Mouse (Mus musculus) limb, embryonic 12.5 days (tissue): ENCODE results near the gene Setd7. TPM values are rescaled to one million over a fixed set of nuclear protein-coding genes. Genes with fewer than 3 reads are reported as not detected.

Experiments
- ATAC-seq: fragments of 200-750 bp; cut with Nextera tagmentation; 2 replicates; pipeline ENCODE4 v1.8.0; 2017; ENCODE audit warnings: low read depth, moderate TSS enrichment; ENCODE audit not compliant: insufficient number of reproducible peaks, insufficient read depth, low FRiP score, low TSS enrichment
- H3K27ac ChIP-seq: fragments of 300-500 bp; sonication (generic); 2 replicates; pipeline ENCODE4 v1.5.1; 2016; ENCODE audit warnings: mild to moderate bottlenecking, moderate library complexity
- H3K27me3 ChIP-seq: fragments of 300-500 bp; sonication (generic); 2 replicates; pipeline ENCODE4 v1.6.1; 2016; ENCODE audit warnings: mild to moderate bottlenecking, moderate library complexity
- H3K36me3 ChIP-seq: fragments of 300-500 bp; sonication (generic); 2 replicates; pipeline ENCODE4 v1.6.1; 2016; ENCODE audit warnings: mild to moderate bottlenecking, moderate library complexity
- H3K4me1 ChIP-seq: fragments of 300-500 bp; sonication (generic); replicated peaks from 2 replicates; pipeline ENCODE4 v1.6.1; 2016
- H3K4me2 ChIP-seq: fragments of 300-500 bp; sonication (generic); 2 replicates; pipeline ENCODE4 v1.6.1; 2016; ENCODE audit warnings: mild to moderate bottlenecking, moderate library complexity
- H3K4me3 ChIP-seq: fragments of 300-500 bp; sonication (generic); replicated peaks from 2 replicates; pipeline ENCODE4 v1.5.1; 2016; ENCODE audit warnings: mild to moderate bottlenecking
- H3K9ac ChIP-seq: fragments of 300-500 bp; sonication (generic); replicated peaks from 2 replicates; pipeline ENCODE4 v1.6.1; 2016; ENCODE audit warnings: mild to moderate bottlenecking, moderate library complexity
- H3K9me3 ChIP-seq: fragments of 300-500 bp; sonication (generic); 2 replicates; pipeline ENCODE4 v1.6.1; 2016; ENCODE audit warnings: mild to moderate bottlenecking, moderate library complexity
- WGBS: fragments of 180-500 bp; shearing (Covaris S2); methylation state at CpG from one replicate; pipeline ENCODE4 v1.1.7; 2016; 5-methylcytosine and 5-hydroxymethylcytosine counted together
- polyA plus RNA-seq: library from polyadenylated mRNA; unstranded; fragments of >200 nt; fragmentation: Nextera tagmentation; extraction: Ambion mirVana; gene quantifications from 2 replicates; pipeline ENCODE4 v1.2.1, GENCODE M21; 2016

Setd7 gene
- polyA plus RNA-seq, 1 experiment from 2014 or later: 5.2 TPM

DNA sequence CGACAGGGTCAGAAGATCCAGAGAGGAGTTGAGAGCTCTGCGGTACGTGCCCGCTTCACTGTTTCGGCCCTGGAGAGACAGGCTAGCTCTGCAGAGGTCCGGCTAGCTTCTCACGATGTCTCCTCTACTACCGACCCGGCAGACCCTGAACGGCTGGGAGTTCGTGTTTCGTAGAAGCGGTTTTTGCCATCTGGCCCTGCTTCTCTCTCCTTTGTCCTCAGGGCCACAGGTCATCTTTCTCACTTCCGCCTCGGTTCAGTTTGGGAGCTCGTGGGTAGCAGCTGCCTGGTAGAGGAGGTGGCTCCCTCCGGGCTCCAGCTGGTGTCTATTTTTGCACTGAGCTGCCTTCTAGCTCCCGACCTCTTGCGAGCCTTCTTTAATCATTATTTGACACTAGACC, 55.2 kb downstream of the Setd7 start:
- WGBS: 73% methylated on average over 19 of the region's 19 CpGs
- no peak for ATAC-seq
- Histone ChIP-seq H3K27me3 (no peaks in the 10 kb centered on the region), H3K4me3 (no peak overlapping the region), H3K36me3 (no peaks in the 10 kb centered on the region), H3K27ac (no peak overlapping the region), H3K9ac (no peak overlapping the region), H3K4me2 (no peak overlapping the region), H3K4me1 (no peaks in the 10 kb centered on the region), H3K9me3 (no peaks in the 10 kb centered on the region)

DNA sequence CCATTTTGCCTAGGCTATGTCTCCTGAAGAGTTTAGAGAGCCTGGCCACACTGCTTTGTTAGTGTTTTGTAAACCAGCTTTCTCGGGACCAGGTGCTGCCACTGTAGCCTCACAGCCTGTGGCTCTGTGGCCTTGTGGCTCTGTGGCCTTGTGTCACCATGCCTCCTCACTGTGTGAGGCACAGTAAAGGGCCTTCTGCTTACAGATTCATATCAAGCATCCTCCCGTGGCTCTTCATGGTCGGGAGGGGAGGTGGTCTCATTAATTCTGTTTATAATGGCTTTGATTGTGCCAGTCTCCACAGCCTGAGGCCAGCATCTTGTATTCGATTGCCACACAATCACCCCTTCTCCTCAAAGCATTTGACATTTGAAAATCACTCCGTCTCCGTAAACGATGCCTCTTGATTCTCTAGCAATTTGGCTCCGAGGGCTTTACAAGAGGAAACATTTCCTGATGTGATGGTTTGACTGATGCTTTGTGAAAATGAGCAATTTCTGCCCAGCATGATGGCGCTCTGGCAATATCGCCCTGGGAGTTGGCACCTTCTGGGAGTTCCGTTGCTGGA, 56.2 kb downstream of the Setd7 start:
- 74% methylated on average over 11 of the region's 11 CpGs for WGBS
- Histone ChIP-seq H3K9me3 (no peaks in the 10 kb centered on the region), H3K9ac (no peak overlapping the region), H3K4me1 (no peaks in the 10 kb centered on the region), H3K4me2 (no peak overlapping the region), H3K27ac (no peak overlapping the region), H3K27me3 (no peaks in the 10 kb centered on the region), H3K36me3 (no peaks in the 10 kb centered on the region), H3K4me3 (no peak overlapping the region)
- no peak for ATAC-seq

DNA sequence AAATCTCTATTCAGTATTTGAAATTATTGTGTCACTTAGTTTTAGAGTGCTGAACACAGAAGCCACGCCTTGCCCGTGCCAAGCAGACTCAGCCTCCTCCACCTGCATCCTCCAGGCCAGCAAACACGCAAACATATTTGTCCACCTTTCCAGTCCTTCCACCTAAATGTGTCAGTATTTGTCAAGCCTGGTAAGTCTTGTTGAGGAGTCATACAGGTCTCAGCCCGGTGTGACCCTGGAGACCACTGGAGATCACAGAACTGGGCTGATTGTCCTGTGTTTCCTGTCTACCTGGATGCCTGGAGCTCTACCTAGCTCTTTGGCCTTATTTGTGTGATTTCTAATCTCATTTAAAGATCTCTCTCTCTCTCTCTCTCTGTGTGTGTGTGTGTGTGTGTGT, 60.8 kb downstream of the Setd7 start:
- ATAC-seq: no peak

DNA sequence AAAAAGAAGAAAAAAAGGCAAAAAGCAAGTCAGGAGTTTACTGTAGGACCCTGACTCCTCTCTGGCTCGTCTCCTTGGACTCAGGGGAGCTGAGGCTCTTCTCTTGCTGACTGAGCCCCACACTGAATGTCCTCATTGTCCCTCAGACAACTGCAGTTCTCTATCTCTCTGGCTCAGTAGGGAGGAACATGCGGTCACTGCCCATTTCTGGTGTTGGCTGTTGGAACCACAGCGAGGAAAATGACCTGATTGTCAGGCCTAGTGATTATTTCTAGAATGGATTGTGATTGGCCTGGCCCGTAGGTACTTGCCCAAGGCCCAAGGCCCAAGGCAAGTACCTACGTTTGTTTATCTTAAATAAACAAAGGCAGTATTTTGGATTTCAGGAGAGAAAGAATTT, 62.0 kb downstream of the Setd7 start:
- Histone ChIP-seq H3K27ac (no peak overlapping the region), H3K27me3 (no peaks in the 10 kb centered on the region), H3K9ac (no peak overlapping the region), H3K9me3 (no peaks in the 10 kb centered on the region), H3K4me3 (no peak overlapping the region), H3K4me2 (no peak overlapping the region), H3K36me3 (peaks cover 24% of the 10 kb centered on the region), H3K4me1 (no peaks in the 10 kb centered on the region)
- 83% methylated on average over 5 of the region's 5 CpGs for WGBS
- ATAC-seq: no peak

More for the DNA sequence above, 60.8 kb downstream of the Setd7 start:
- Histone ChIP-seq H3K4me1 (no peaks in the 10 kb centered on the region), H3K9ac (no peak overlapping the region), H3K9me3 (no peaks in the 10 kb centered on the region), H3K4me2 (no peak overlapping the region), H3K36me3 (peaks cover 17% of the 10 kb centered on the region), H3K27ac (no peak overlapping the region), H3K27me3 (no peaks in the 10 kb centered on the region), H3K4me3 (no peak overlapping the region)
- 90% methylated on average over 4 of the region's 4 CpGs for WGBS

DNA sequence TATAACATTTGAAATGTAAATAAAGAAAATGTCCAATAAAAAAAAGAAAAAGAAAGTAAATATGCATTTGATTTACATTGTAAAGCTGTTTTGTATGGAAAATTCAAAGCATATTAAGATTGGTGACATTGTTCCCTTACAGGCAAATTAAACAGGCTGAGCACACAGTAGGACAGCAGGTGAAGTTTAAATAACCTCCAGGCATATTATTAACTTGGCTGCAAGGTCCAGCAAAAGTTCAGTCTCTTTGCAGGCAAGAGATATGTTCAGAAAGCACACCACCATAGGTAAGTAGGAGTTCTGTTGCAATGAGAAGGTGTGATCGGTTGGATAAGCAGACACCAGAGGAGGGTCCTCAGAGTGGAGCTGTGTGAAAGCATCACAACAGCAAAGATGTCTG, 62.7 kb downstream of the Setd7 start:
- H3K9ac ChIP-seq: no peak overlapping the region
- WGBS: 85% methylated on average over 1 of the region's 1 CpGs
- no peak overlapping the region for H3K4me2 ChIP-seq
- H3K4me1 ChIP-seq: no peaks in the 10 kb centered on the region
- no peak overlapping the region for H3K4me3 ChIP-seq
- no peak overlapping the region for H3K27ac ChIP-seq
- H3K9me3 ChIP-seq: no peaks in the 10 kb centered on the region
- H3K36me3 ChIP-seq: peaks cover 31% of the 10 kb centered on the region
- H3K27me3 ChIP-seq: no peaks in the 10 kb centered on the region
- no peak for ATAC-seq

DNA sequence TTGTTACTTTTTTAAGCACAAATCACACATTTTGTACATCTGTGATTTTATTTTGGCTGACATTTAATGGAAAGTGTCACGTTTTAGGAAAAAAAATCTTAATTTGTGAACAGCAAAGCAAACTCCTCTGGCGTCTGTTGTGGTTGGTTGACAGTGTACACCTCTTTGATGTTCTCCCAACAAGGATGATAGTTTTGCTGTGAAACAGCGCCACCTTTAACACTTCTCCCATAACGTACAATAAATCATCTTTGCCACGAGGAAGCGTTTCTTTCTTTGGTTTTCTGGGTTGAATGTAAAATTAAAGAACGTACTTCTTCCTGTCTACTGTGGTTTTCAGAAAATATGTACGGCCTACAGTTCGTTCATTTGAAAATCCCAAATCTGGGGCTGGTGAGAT, 65.0 kb downstream of the Setd7 start:
- Histone ChIP-seq H3K9ac (no peak overlapping the region), H3K36me3 (peaks cover 36% of the 10 kb centered on the region), H3K4me2 (no peak overlapping the region), H3K27ac (no peak overlapping the region), H3K9me3 (no peaks in the 10 kb centered on the region), H3K4me1 (no peaks in the 10 kb centered on the region), H3K27me3 (no peaks in the 10 kb centered on the region), H3K4me3 (no peak overlapping the region)
- 90% methylated on average over 9 of the region's 9 CpGs for WGBS
- ATAC-seq: no peak

DNA sequence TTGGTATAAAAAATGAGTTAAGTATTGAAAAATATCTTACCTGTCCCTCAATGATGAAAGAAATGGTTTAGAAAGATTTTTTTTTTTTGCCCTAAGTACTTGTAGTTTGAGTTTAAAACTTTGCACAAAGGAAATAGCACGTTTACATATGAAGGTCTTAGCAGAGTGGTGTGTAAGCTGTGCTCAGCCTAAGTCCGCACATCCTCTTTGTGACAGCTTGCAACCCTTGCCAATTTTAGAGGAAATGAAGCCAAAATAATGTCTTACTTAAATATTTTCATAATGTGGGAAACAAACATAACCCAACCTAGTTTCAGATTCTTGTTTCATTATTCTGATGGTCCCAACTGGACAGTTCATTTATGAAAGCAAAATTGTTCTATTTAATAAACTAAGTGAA, 66.2 kb downstream of the Setd7 start:
- H3K9ac ChIP-seq: no peak overlapping the region
- H3K27me3 ChIP-seq: no peaks in the 10 kb centered on the region
- no peaks in the 10 kb centered on the region for H3K4me1 ChIP-seq
- no peak overlapping the region for H3K4me2 ChIP-seq
- no peak for ATAC-seq
- WGBS: 86% methylated on average over 2 of the region's 2 CpGs
- H3K36me3 ChIP-seq: peaks cover 36% of the 10 kb centered on the region
- no peak overlapping the region for H3K4me3 ChIP-seq
- no peak overlapping the region for H3K27ac ChIP-seq
- no peaks in the 10 kb centered on the region for H3K9me3 ChIP-seq

DNA sequence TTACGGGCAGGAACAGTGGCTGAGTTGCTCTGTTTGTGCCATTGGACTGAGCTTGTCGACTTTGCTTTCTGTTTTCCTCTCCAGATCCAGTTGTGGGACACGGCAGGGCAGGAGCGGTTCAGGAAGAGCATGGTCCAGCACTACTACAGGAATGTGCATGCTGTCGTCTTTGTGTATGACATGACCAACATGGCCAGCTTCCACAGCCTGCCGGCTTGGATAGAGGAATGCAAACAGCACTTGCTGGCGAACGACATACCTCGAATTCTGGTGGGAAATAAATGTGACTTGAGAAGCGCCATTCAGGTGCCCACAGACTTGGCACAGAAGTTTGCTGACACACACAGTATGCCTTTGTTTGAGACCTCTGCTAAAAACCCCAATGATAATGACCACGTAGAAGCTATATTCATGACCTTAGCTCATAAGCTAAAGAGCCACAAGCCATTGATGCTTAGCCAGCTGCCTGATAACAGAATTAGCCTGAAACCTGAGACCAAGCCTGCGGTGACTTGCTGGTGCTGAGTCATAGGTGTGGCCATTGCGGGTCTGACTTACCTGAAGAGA, 67.3 kb downstream of the Setd7 start:
- 88% methylated on average over 13 of the region's 13 CpGs for WGBS
- Histone ChIP-seq H3K9me3 (no peaks in the 10 kb centered on the region), H3K36me3 (peaks cover 36% of the 10 kb centered on the region), H3K9ac (no peak overlapping the region), H3K27me3 (no peaks in the 10 kb centered on the region), H3K27ac (no peak overlapping the region), H3K4me1 (no peaks in the 10 kb centered on the region), H3K4me3 (no peak overlapping the region), H3K4me2 (no peak overlapping the region)
- no peak for ATAC-seq

DNA sequence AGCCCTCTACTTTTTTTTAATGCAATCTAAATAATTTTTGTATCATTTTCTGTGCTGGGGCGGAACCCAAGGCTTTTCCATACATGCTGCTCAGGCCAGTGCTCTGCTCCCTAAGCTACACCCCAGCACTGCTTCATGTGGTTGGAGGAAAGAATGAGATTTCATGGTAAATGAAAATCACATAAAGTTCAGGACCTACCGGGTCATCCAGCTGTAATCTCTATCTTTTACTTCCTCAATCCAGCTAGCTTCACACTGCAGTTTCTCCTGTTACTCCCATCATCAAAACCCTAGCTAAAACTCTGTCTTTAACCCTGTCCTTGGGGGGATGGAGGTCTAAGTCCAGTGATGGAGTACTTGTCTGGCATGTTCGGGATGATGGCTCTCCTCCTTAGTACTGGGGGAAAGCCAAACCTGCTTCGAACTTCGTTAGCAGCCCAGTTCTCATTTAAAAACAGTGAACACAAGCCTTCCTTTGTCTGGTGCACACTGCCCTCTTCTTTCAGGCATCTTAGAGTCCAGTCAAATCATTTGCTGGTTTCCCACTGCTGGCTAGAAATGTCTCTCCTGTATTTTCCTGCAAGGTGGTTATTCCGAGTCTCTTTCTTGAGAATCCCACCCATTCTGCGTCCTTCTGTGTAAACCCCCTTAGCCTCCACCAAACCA, 70.5 kb downstream of the Setd7 start:
- ATAC-seq: no peak
- no peak overlapping the region for H3K9ac ChIP-seq
- H3K36me3 ChIP-seq: peaks cover 28% of the 10 kb centered on the region
- H3K4me2 ChIP-seq: no peak overlapping the region
- H3K9me3 ChIP-seq: no peaks in the 10 kb centered on the region
- H3K27me3 ChIP-seq: no peaks in the 10 kb centered on the region
- H3K4me3 ChIP-seq: no peak overlapping the region
- peaks cover 8% of the 10 kb centered on the region for H3K4me1 ChIP-seq
- H3K27ac ChIP-seq: peak overlapping the region; percentile 62
- WGBS: 84% methylated on average over 7 of the region's 7 CpGs

DNA sequence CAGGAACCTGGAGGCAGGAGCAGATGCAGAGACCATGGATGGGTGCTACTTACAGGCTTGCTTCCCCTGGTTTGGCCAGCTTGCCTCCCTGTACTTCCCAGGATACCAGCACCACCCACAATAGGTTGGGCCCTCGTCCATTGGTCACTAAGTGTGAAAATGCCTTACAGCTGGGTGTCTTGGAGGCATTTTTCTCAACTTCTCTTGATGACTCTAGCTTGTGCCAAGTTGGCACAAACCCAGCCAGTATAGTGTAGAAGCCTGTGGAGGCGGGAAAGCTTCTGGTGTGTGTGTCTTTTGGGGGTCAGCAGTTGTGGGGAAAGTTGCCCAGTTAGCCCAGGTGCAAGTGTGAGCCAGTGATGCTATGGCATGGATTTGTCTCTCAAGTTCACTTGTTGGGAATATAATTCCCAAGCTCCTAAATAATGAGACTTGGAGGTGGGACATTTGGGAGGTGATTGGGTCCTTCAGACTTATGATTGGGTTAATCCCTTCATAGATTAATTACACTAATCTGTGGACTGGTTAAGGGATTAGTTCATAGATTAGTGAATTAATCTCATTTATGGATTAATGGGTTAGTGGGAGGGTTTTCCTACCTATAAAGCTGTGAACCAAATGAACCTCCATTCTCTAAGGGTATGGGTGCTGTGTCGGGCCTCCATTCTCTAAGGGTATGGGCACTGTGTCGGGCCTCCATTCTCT, 74.0 kb downstream of the Setd7 start:
- no peaks in the 10 kb centered on the region for H3K9me3 ChIP-seq
- H3K4me3 ChIP-seq: no peak overlapping the region
- no peak for ATAC-seq
- no peaks in the 10 kb centered on the region for H3K27me3 ChIP-seq
- no peak overlapping the region for H3K27ac ChIP-seq
- H3K9ac ChIP-seq: no peak overlapping the region
- 94% methylated on average over 4 of the region's 4 CpGs for WGBS
- no peak overlapping the region for H3K4me2 ChIP-seq
- H3K36me3 ChIP-seq: peaks cover 5% of the 10 kb centered on the region; the same call in 1 of the 2 replicates
- peaks cover 21% of the 10 kb centered on the region for H3K4me1 ChIP-seq

DNA sequence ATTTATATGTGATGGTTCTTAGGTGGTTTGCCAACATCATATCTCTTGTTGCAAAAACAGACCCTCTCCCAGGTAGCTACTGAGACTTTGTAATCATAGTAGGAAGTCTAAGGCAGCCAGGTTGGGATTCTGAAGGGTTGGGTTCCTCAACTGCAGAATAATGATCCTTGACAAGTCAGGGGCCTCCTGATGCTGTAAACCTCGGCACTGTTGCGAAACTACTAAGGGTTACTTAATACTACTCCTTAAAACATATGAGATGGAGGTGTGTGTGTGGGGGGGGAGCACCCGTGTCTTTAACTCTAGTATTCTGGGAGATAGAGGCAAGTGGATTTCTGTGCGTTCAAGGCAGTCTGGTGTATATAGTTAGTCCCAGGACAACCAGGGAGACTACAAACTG, 75.3 kb downstream of the Setd7 start:
- no peak for ATAC-seq
- WGBS: 66% methylated on average over 4 of the region's 4 CpGs
- Histone ChIP-seq H3K27me3 (no peaks in the 10 kb centered on the region), H3K36me3 (peaks cover 5% of the 10 kb centered on the region; the same call in 1 of the 2 replicates), H3K4me2 (peak overlapping the region; percentile 78), H3K4me1 (peaks cover 21% of the 10 kb centered on the region), H3K9me3 (no peaks in the 10 kb centered on the region), H3K4me3 (peak overlapping the region; percentile 80), H3K27ac (no peak overlapping the region), H3K9ac (peak overlapping the region; percentile 89)
